Mouse (Mus musculus) ES-Bruce4 (cell line): ENCODE measurements at regions not wholly inside any gene's neighbourhood (a gene's known extent, or its start where the extent isn't known, plus 50 kb on each side); places are given as distances from the start of the nearest gene placed in this dataset.

Source experiments
- H3K27ac ChIP-seq: 2 replicates; pipeline ENCODE4 v1.5.1; 2012; ENCODE audit warnings: low read length, inconsistent platforms; ENCODE audit not compliant: insufficient read depth
- H3K27me3 ChIP-seq: 2 replicates; pipeline ENCODE4 v1.6.1; 2012; ENCODE audit warnings: mild to moderate bottlenecking, low read length, inconsistent platforms; ENCODE audit not compliant: control insufficient read depth, poor library complexity, insufficient read depth, severe bottlenecking
- H3K36me3 ChIP-seq: 2 replicates; pipeline ENCODE4 v1.6.1; 2012; ENCODE audit warnings: inconsistent platforms, mild to moderate bottlenecking, low read length, moderate library complexity; ENCODE audit not compliant: control insufficient read depth, poor library complexity, insufficient read depth, severe bottlenecking
- H3K4me1 ChIP-seq: one replicate; pipeline ENCODE4 v1.8.1; 2011; ENCODE audit warnings: low read length; ENCODE audit not compliant: control insufficient read depth, insufficient read depth
- H3K4me3 ChIP-seq: 2 replicates; pipeline ENCODE4 v1.5.1; 2011; ENCODE audit warnings: low read depth, mild to moderate bottlenecking, low read length
- H3K9ac ChIP-seq: 2 replicates; pipeline ENCODE4 v1.6.1; 2012; ENCODE audit warnings: low read depth, mild to moderate bottlenecking, inconsistent platforms; ENCODE audit not compliant: poor library complexity, severe bottlenecking
- H3K9me3 ChIP-seq: replicated peaks from 2 replicates; pipeline ENCODE4 v1.6.1; 2012; ENCODE audit warnings: mild to moderate bottlenecking, low read length, inconsistent platforms; ENCODE audit not compliant: control insufficient read depth, poor library complexity, insufficient read depth, severe bottlenecking
- CTCF ChIP-seq: IDR thresholded peaks from one replicate; pipeline ENCODE4 v1.8.1; 2011; ENCODE audit warnings: low read depth, low read length
- EP300 ChIP-seq: IDR thresholded peaks from 2 replicates; pipeline ENCODE4 v1.6.1; 2011; ENCODE audit warnings: low read depth, low read length; ENCODE audit not compliant: insufficient read depth
- POLR2A ChIP-seq: IDR thresholded peaks from one replicate; pipeline ENCODE4 v1.8.1; 2011; ENCODE audit warnings: low read length; ENCODE audit not compliant: insufficient read depth

GRCm38 (mm10) chr2:134059916-134060618, 494.1 kb downstream of the Hao1 start:
- Histone ChIP-seq H3K9me3 (no peaks in the 10 kb centered on the region), H3K9ac (no peak overlapping the region)

GRCm38 (mm10) chr2:134036359-134036874, 484.5 kb downstream of the Bmp2 start:
- no peak overlapping the region for H3K9ac ChIP-seq
- no peak overlapping the region for H3K4me3 ChIP-seq
- no peaks in the 10 kb centered on the region for H3K4me1 ChIP-seq
- no peak overlapping the region for H3K27ac ChIP-seq
- no peaks in the 10 kb centered on the region for H3K36me3 ChIP-seq
- TF ChIP-seq CTCF (no peak), EP300 (no peak), POLR2A (no peak)
- no peaks in the 10 kb centered on the region for H3K9me3 ChIP-seq
- H3K27me3 ChIP-seq, result no peaks in the 10 kb centered on the region

More at GRCm38 (mm10) chr2:134059916-134060618, 494.1 kb downstream of the Hao1 start:
- Histone ChIP-seq H3K27me3 (no peaks in the 10 kb centered on the region), H3K27ac (no peak overlapping the region), H3K36me3 (no peaks in the 10 kb centered on the region), H3K4me1 (no peaks in the 10 kb centered on the region), H3K4me3 (no peak overlapping the region)
- no peak for TF ChIP-seq POLR2A
- TF ChIP-seq CTCF, result no peak
- TF ChIP-seq EP300, result no peak

- Histone ChIP-seq H3K27ac (no peak overlapping the region), H3K4me3 (no peak overlapping the region), H3K4me1 (no peaks in the 10 kb centered on the region), H3K27me3 (no peaks in the 10 kb centered on the region), H3K9ac (no peak overlapping the region), H3K9me3 (no peaks in the 10 kb centered on the region), H3K36me3 (no peaks in the 10 kb centered on the region)
- peak; percentile 31 for TF ChIP-seq CTCF
- TF ChIP-seq EP300, result no peak
- TF ChIP-seq POLR2A, result no peak
Observed at GRCm38 (mm10) chr2:134029631-134030414, 477.9 kb downstream of the Bmp2 start.

DNA sequence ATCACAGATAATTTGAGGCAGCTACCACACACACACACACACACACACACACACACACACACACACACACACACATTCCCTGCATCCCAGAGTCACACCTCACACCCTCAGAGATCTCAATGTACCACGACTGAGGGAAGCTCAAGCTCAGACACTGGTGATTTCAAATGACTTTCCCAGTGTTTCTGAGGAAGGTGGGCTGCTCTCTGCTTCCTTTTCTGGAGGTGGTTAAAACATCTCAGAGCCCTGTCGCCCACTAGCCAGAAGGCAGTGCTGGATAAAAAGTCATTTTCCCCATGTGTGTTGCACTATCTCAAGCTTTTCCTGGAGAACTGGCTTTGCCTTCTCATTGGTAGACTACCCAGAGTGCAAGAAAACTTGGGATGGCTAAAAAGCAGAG, 477.2 kb downstream of the Bmp2 start:
- Histone ChIP-seq H3K36me3 (no peaks in the 10 kb centered on the region), H3K9me3 (no peaks in the 10 kb centered on the region), H3K4me3 (no peak overlapping the region), H3K27ac (no peak overlapping the region), H3K9ac (no peak overlapping the region), H3K27me3 (no peaks in the 10 kb centered on the region), H3K4me1 (no peaks in the 10 kb centered on the region)
- TF ChIP-seq POLR2A (no peak), CTCF (no peak), EP300 (no peak)

DNA sequence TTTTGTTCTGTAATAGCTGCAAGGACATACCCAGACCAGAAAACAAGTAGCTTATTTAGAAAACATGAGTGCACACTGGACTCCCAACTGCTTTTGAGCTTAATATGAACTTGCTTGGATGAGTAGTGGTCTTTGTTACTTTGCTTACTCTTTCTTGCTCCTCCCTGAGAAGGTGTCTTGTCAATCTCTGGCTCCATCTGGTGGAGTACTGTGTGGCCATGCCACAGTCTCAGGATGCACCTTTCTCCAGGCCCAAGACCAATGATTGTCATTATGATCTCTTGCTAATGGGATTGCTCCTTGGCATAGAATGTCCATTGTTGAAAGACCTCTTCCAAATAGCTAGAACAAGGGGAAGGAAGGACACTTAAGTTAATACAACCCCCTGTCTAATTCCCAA, 465.1 kb downstream of the Bmp2 start:
- H3K9me3 ChIP-seq, result no peaks in the 10 kb centered on the region
- no peak overlapping the region for H3K4me3 ChIP-seq
- no peak overlapping the region for H3K9ac ChIP-seq
- H3K4me1 ChIP-seq, result no peaks in the 10 kb centered on the region
- H3K27me3 ChIP-seq, result no peaks in the 10 kb centered on the region
- no peaks in the 10 kb centered on the region for H3K36me3 ChIP-seq
- TF ChIP-seq POLR2A (no peak), CTCF (peak; percentile 47)
- no peak overlapping the region for H3K27ac ChIP-seq

DNA sequence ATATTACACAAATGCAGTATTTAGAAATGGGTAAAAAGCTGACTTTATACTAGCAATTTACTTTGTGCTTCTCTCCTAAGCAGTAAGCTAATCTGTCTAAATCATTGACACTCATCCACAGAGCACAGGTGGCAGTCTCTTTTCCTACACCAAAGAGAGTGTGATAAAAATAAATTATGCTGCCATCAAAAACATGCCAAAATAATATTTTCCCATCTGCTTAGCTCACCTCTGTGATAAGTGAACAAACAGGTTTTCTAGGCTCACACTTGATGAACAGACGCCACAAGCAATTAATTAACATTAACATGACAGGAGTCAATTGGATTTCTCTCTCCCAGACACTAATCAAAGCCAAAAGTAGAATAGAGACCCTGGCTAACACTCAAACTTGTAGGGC, 451.2 kb downstream of the Bmp2 start:
- Histone ChIP-seq H3K4me3 (no peak overlapping the region), H3K36me3 (no peaks in the 10 kb centered on the region), H3K27ac (no peak overlapping the region), H3K9me3 (no peaks in the 10 kb centered on the region), H3K27me3 (no peaks in the 10 kb centered on the region), H3K4me1 (no peaks in the 10 kb centered on the region), H3K9ac (no peak overlapping the region)
- no peak for TF ChIP-seq EP300
- no peak for TF ChIP-seq CTCF
- no peak for TF ChIP-seq POLR2A
